Mouse (Mus musculus): ENCODE measurements around the gene Hoxc13.

The Hoxc13 gene

GRCm38 (mm10) chr15:102921053-102922011, at the start of gene Hoxc13:
Gene Hoxc13, plus strand, starts transcription at chr15:102921103.
- no peak for DNase-seq

- DNase-seq, result no peak
Measured at GRCm38 (mm10) chr15:102885803-102886202, 35.1 kb upstream of the Hoxc13 start.

DNA sequence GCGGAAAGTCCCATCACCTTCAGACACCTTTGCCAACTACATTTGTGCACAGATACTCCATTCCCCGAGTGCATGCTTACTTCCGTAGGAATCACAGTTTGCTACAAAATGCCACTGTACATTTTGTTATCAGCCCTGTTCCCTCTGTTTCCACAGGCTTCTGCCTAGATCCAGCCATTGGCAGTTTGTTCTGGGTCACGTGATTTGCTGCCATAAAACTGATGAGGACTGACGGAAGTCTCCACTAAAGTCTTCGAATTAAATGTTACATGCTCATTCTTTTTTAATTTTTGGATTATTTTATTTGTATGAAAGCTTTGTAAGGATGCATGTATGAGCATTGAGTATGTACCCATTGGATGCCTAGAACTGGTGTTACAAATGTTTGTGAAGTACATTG, 25.8 kb upstream of the Hoxc13 start:
- no peak for DNase-seq

- DNase-seq, result no peak
Measured at GRCm38 (mm10) chr15:102904946-102905345, 16.0 kb upstream of the Hoxc13 start.

DNA sequence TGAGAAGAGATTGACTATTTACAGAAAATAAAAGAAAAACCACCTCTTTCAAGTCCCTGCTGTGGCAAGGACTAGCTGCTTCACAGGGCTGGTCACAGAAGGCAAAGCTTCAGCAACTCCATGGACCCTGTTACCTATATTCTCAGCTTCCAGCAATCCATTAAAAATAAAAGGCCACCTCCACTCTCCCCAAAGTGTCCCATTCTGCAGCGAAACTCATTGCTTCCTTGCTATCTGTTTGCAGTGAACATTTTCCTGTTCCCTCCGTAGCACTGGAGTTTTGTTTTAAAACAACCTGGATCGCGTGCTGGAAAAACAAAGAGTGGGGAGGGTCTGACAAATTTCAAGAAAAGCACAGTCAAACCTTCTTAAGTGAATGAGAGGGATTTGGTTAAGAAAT, 11.4 kb upstream of the Hoxc13 start:
- no peak for DNase-seq

DNA sequence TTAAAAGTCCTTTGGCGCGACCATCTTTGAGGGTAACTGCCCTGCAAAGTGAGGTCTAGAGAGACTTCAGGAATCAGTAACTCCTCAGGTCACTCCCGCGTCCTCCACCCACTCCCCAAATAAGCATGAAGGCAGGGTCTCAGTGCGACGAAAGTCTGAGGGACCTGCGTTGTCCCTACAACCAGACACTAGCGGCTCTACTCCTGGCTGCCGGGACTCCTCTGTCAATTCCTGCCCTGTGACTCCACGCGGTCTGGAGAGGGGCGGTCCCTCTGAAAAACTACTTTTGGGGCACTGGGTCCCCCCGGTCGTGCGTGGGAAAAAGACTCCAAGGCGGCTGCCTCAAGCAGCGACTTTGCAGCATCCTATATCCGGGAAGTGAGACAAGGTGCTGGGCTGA, 10.9 kb upstream of the Hoxc13 start:
- DNase-seq, result no peak

GRCm38 (mm10) chr15:102910496-102911095, 10.3 kb upstream of the Hoxc13 start:
- no peak for DNase-seq

DNA sequence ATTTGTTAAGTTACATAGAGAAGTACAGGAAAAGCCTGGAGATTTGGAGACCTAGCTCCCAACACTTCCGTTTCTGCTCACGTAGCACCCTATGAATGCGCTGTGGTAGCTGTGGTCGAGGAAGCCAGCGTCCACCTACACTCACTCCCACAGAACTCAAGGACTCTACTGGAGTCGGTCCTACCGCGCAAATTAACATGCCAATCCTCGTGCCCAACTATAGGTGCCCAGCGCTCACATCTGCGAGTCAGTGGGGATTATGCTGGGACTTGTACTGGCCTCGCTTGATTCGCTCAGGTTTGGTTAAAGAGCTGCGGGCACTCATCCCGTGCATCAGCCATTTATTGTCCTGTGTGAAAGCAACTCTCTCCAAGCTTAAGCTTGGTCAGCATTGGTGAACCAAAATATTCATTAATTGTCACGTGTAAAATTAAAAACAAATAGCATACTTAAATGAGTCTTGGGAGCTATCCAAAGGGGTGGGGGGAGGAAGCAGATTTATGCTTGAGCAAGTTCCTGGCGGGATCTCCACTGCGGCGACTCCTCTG, 7.8 kb upstream of the Hoxc13 start:
- no peak for DNase-seq

GRCm38 (mm10) chr15:102917972-102918572, 2.8 kb upstream of the Hoxc13 start:
- DNase-seq, result no peak

DNA sequence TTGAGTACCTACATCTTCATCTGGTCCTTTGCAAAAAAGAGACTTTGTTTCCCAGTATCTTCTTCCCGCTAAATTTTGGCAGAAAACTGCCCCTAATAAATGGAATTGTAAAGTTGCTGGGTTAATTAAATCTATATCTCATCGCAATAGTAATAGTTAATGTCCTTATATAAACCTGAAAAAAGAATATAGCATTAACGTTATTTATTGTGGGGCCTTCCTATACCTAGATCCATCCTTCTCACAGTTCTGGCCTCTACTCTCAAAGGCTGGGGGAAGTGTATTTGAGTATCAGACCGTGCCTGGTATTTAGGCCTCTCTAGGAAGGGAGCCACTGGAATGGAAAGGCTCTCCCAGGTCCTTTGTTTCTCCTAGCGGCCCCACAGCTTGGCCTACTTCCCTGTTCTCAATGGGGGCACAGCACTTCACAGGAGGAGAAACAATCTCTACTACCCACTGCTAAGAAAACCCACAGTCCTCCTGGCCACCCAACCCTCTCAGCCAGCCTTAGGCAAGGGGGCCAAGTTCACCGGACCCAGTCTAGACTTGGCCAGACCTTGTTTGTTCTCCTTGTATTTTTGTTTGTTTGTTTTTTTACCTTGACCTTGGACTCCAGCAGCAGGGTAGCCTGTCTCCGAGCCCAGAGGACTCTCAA, 2.2 kb upstream of the Hoxc13 start:
- DNase-seq, result no peak

- DNase-seq, result no peak
Measured at GRCm38 (mm10) chr15:102919336-102920180, 1.3 kb upstream of the Hoxc13 start.

- DNase-seq, result peak; percentile 59
Measured at GRCm38 (mm10) chr15:102920619-102921018, 284 bp upstream of the Hoxc13 start.

DNA sequence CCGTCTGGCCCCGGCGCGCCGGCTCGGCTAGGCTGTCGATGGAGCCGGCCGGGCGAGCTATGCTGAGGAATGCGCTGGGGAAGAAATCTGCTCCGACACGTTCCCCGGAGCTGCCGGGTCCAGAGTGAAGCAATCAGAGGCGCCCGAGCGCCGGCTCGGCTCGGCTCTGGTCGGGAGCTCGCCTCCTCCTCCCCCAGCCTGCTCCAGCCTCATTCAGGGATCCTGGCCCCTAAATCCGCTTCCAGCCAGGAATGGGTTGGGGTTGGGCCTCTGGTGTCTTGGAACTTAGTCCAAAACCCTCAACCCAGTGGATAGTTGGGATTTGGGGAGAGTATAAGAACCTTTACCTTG, 1.1 kb downstream of the Hoxc13 start:
- no peak for DNase-seq

- DNase-seq, result no peak
Measured at GRCm38 (mm10) chr15:102922636-102923500, 2.0 kb downstream of the Hoxc13 start.

GRCm38 (mm10) chr15:102927032-102927645, 6.2 kb downstream of the Hoxc13 start:
- DNase-seq, result no peak

DNA sequence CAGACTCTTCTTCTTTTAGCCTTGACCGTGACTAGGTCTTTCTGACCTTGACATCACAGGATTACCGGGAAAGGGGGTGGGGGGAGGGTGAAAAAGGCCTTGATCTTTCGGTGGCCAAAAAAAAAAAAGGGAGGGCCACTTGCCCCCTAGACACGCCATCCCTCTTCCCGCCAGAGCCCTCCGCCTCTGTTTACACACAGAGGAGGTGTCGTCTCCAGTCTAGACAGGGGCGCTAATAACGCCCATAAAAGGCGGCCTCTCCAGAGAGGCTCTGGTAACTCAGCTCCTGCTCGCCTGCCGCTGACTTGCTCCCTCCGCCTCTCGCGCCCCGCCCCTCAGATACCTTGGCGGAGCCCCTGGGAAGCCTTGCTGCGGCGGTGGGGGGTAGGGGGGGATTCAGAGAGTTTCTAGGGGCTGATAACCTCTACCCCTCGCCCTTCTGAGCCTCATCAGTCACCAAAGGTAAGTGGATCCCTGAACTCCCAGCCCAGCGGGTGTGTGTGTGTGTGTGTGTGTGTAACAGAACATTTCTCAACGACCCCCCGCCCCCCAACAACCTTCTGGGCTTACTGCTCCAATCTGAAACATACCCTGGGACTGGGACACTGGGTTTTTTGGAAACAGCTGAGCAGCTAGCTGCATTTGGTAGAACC, 10.9 kb downstream of the Hoxc13 start:
- no peak for DNase-seq

GRCm38 (mm10) chr15:102934438-102934837, 13.5 kb downstream of the Hoxc13 start:
- no peak for DNase-seq

DNA sequence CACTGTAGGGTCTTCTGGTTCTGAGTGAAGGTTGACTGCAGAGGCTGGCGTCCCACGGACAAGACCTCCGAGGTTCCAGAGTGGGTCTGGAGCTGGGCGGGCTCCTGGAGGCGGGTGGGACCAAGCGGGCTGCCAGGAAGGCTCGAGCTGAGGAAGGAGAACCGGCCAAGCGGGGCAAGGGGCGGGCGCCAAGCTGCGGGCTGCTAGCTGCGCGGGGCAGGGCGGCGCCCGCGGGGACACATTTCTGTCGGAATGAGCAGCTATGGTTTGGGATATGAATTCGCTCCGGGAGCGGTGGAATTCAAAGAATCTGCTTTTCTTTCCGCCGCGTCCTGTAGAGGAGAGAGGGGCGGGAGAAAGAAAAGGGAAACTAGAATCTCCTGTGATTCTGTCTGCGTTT, 14.0 kb downstream of the Hoxc13 start:
- DNase-seq, result no peak

- DNase-seq, result no peak
Measured at GRCm38 (mm10) chr15:102936279-102936972, 15.5 kb downstream of the Hoxc13 start, which contains the start of gene Hoxc12. Gene Hoxc12, plus strand, starts transcription at chr15:102936757.

Data from kidney, adult 18-20 months (tissue).